Mouse (Mus musculus): Measurements from ENCODE around the gene Lamc2. TPM values are rescaled to one million over a fixed set of nuclear protein-coding genes. Genes with fewer than 3 reads are reported as not detected.

Lamc2 gene
- polyA plus RNA-seq, 1 experiment from 2014 or later, result 3.3 TPM

DNA sequence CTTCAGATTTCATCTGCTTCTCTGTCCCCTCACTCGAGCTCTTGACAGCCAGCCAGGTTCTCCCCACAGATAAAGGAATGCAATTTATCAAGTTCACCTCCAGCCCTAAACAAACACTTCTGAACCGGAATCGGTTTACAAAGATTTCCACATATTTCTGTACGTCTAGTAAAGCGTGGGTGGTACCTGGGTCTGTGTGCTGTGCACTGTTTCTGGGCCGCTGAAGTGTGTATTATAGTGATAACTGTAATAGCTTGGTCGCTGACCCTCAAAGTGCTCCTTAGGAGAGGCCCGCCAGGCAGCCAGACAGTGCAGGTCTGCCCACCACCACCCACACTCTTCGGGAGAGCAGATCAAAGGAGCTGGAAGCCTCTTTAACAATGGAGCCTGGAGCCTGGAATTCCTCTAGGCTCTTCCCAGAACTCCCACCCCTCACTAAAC lies 13.9 kb downstream of the Lamc2 start:
- Histone ChIP-seq H3K4me3 (ENCODE audit: low read depth, low read length) (no peak overlapping the region), H3K9ac (ENCODE audit: low read depth, low read length) (no peak overlapping the region), H3K36me3 (ENCODE audit: control insufficient read depth, insufficient read depth) (no peaks in the 10 kb centered on the region), H3K4me2 (replicated peaks; ENCODE audit: low read depth) (no peak overlapping the region), H3K27ac (ENCODE audit: low read depth, low read length) (no peak overlapping the region), H3K4me1 (replicated peaks; ENCODE audit: control insufficient read depth, insufficient read depth, low read length) (no peaks in the 10 kb centered on the region), H3K27me3 (replicated peaks; ENCODE audit: control insufficient read depth, insufficient read depth, low read length) (no peaks in the 10 kb centered on the region), H3K9me3 (ENCODE audit: control insufficient read depth) (no peaks in the 10 kb centered on the region)
- WGBS, result 10% methylated on average over 9 of the region's 9 CpGs
- no peak for ATAC-seq
- no peak for TF ChIP-seq CTCF (IDR thresholded peaks at IDR 0.05; ENCODE audit: low read depth)

DNA sequence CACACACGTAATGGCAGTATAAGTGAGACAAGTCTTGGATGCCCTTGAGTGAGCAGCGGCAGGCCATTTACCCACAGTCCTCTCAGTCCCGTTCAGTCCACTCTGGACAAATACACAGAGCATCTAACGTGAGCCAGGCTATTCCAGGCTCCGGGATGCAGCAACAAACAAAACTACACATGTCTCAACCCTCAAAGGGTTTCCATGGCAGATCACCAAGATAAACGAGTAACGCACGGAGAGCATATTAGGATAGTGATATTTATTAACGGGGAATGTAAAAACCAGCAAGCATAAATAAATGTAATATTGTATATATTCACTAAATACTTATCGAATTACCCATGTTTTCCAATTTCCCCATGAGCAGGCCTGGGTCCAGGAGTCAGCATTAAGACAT lies 15.2 kb downstream of the Lamc2 start:
- no peaks in the 10 kb centered on the region for H3K9me3 ChIP-seq (ENCODE audit: control insufficient read depth)
- no peak overlapping the region for H3K9ac ChIP-seq (ENCODE audit: low read depth, low read length)
- no peaks in the 10 kb centered on the region for H3K27me3 ChIP-seq (replicated peaks; ENCODE audit: control insufficient read depth, insufficient read depth, low read length)
- no peak overlapping the region for H3K4me3 ChIP-seq (ENCODE audit: low read depth, low read length)
- no peak for TF ChIP-seq CTCF (IDR thresholded peaks at IDR 0.05; ENCODE audit: low read depth)
- H3K4me2 ChIP-seq (replicated peaks; ENCODE audit: low read depth), result no peak overlapping the region
- 68% methylated on average over 10 of the region's 10 CpGs for WGBS
- no peaks in the 10 kb centered on the region for H3K4me1 ChIP-seq (replicated peaks; ENCODE audit: control insufficient read depth, insufficient read depth, low read length)
- H3K36me3 ChIP-seq (ENCODE audit: control insufficient read depth, insufficient read depth), result no peaks in the 10 kb centered on the region
- H3K27ac ChIP-seq (ENCODE audit: low read depth, low read length), result no peak overlapping the region
- ATAC-seq, result no peak

DNA sequence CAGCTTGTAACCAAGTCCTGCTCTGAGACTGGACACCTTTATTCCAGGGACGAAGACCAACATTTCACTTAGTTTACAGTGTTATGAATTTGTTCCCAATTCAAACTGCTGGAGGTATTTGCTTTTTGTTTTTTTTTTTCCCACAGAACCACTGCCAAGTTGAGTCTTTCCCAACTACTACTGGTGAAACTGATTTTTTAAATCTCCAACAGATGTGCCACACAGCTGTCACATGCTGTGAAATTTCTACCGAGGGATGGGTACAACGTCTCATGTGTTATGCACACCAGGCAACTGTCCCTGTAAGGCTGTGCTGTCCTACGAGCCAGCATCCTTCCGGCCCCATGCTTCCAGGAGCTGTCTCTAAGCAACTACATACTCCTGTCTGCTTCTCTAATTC lies 18.0 kb downstream of the Lamc2 start:
- Histone ChIP-seq H3K36me3 (ENCODE audit: control insufficient read depth, insufficient read depth) (no peaks in the 10 kb centered on the region), H3K4me3 (ENCODE audit: low read depth, low read length) (no peak overlapping the region), H3K4me2 (replicated peaks; ENCODE audit: low read depth) (no peak overlapping the region), H3K4me1 (replicated peaks; ENCODE audit: control insufficient read depth, insufficient read depth, low read length) (no peaks in the 10 kb centered on the region), H3K27ac (ENCODE audit: low read depth, low read length) (no peak overlapping the region), H3K27me3 (replicated peaks; ENCODE audit: control insufficient read depth, insufficient read depth, low read length) (no peaks in the 10 kb centered on the region), H3K9me3 (ENCODE audit: control insufficient read depth) (no peaks in the 10 kb centered on the region), H3K9ac (ENCODE audit: low read depth, low read length) (no peak overlapping the region)
- ATAC-seq, result no peak
- 81% methylated on average over 5 of the region's 5 CpGs for WGBS
- TF ChIP-seq CTCF (IDR thresholded peaks at IDR 0.05; ENCODE audit: low read depth), result no peak

DNA sequence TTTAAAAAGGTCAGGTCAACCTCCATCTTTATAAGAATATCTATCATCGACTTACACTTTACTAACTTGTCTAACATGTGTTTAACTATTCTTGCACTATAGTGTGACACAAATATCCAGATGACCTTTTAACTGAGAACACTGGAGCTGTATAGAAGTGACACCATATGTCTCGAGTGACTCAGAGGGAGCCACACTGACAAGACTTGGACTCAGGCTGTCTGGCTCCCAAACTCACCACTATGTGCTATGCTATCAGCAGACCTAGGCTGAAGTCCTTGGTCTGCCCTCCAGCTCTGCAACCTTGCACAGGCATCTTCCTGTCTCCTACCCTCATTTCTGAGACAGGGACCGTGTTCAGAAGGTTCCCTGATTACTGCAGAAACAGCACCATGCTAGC lies 22.4 kb downstream of the Lamc2 start:
- no peaks in the 10 kb centered on the region for H3K9me3 ChIP-seq (ENCODE audit: control insufficient read depth)
- 79% methylated on average over 3 of the region's 3 CpGs for WGBS
- no peak for TF ChIP-seq CTCF (IDR thresholded peaks at IDR 0.05; ENCODE audit: low read depth)
- no peak overlapping the region for H3K4me2 ChIP-seq (replicated peaks; ENCODE audit: low read depth)
- H3K27ac ChIP-seq (ENCODE audit: low read depth, low read length), result no peak overlapping the region
- H3K9ac ChIP-seq (ENCODE audit: low read depth, low read length), result no peak overlapping the region
- H3K4me3 ChIP-seq (ENCODE audit: low read depth, low read length), result no peak overlapping the region
- no peaks in the 10 kb centered on the region for H3K27me3 ChIP-seq (replicated peaks; ENCODE audit: control insufficient read depth, insufficient read depth, low read length)
- H3K36me3 ChIP-seq (ENCODE audit: control insufficient read depth, insufficient read depth), result no peaks in the 10 kb centered on the region
- no peak for ATAC-seq
- H3K4me1 ChIP-seq (replicated peaks; ENCODE audit: control insufficient read depth, insufficient read depth, low read length), result no peaks in the 10 kb centered on the region

DNA sequence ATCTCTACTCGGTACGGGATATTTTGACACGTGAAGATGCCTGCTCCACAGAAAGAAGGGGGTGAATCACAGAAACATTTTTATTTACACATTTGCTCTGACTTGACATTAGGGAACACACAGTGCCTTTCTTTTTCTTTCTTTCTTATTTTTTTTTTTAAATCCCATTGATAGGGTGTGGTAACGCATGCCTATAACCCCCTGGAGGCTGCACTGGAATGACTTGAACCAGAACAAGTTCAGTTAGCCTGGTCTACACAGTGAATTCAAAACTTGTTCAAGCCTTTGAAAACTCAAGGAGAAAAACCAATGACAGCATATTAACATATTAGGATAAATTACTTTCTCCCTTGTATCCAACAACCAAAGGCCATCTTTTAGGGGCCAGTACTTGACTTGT lies 27.1 kb downstream of the Lamc2 start:
- H3K27ac ChIP-seq (ENCODE audit: low read depth, low read length), result no peak overlapping the region
- 96% methylated on average over 4 of the region's 4 CpGs for WGBS
- ATAC-seq, result no peak
- no peaks in the 10 kb centered on the region for H3K9me3 ChIP-seq (ENCODE audit: control insufficient read depth)
- no peak overlapping the region for H3K4me3 ChIP-seq (ENCODE audit: low read depth, low read length)
- H3K9ac ChIP-seq (ENCODE audit: low read depth, low read length), result no peak overlapping the region
- H3K27me3 ChIP-seq (replicated peaks; ENCODE audit: control insufficient read depth, insufficient read depth, low read length), result no peaks in the 10 kb centered on the region
- H3K4me2 ChIP-seq (replicated peaks; ENCODE audit: low read depth), result no peak overlapping the region
- no peaks in the 10 kb centered on the region for H3K36me3 ChIP-seq (ENCODE audit: control insufficient read depth, insufficient read depth)
- no peaks in the 10 kb centered on the region for H3K4me1 ChIP-seq (replicated peaks; ENCODE audit: control insufficient read depth, insufficient read depth, low read length)
- TF ChIP-seq CTCF (IDR thresholded peaks at IDR 0.05; ENCODE audit: low read depth), result no peak

DNA sequence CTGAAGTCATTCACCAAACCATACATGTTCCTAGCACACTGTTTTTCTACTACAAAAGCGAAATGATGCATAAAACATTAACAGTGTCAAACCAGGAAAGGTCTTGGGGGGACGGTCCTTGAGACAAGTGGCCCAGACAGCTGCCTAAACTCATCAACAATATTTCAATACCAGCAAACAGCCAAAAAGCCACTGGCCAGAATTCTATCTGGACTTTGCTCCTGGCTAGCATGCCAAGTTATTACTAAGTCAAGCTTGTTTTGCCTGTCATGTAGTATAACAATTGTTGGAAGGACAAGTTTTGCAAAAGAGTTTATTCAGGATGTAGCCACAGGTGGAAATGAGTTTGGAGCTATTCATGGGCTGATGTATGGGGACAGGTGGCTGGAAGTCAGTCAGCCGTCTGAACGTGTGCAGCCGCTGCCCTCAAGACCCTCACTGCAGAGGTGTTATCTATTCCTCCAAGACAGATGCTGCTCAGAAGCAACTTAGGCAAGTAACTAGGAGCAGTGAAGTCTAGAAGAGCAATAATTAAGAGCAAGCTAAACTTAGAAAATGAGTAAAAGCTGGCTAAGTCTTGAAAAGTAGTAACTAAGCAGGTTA lies 29.1 kb downstream of the Lamc2 start:
- no peak for ATAC-seq
- no peak overlapping the region for H3K4me3 ChIP-seq (ENCODE audit: low read depth, low read length)
- 82% methylated on average over 5 of the region's 5 CpGs for WGBS
- H3K27me3 ChIP-seq (replicated peaks; ENCODE audit: control insufficient read depth, insufficient read depth, low read length), result no peaks in the 10 kb centered on the region
- no peaks in the 10 kb centered on the region for H3K9me3 ChIP-seq (ENCODE audit: control insufficient read depth)
- no peak overlapping the region for H3K27ac ChIP-seq (ENCODE audit: low read depth, low read length)
- H3K36me3 ChIP-seq (ENCODE audit: control insufficient read depth, insufficient read depth), result no peaks in the 10 kb centered on the region
- no peaks in the 10 kb centered on the region for H3K4me1 ChIP-seq (replicated peaks; ENCODE audit: control insufficient read depth, insufficient read depth, low read length)
- TF ChIP-seq CTCF (IDR thresholded peaks at IDR 0.05; ENCODE audit: low read depth), result no peak
- no peak overlapping the region for H3K4me2 ChIP-seq (replicated peaks; ENCODE audit: low read depth)
- no peak overlapping the region for H3K9ac ChIP-seq (ENCODE audit: low read depth, low read length)

DNA sequence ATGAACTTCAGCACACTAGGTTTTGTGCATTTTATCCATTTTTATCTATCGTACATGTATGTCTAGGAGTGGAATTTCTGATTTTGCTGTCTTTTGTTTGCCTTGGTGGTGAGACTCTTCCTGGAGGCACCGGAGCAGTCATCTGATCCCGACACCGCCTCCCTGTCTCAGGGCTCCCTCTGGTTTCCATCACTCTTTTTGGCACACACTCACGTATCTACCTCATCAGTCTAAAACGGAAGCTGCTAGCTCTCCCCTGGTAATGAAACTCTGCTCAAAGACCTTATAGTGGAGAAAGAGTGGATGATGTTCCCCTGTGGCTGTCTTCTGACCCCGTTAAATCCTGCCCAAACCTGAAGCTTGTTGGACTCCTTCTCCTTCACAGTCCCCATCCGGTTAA lies 30.9 kb downstream of the Lamc2 start:
- H3K9me3 ChIP-seq (ENCODE audit: control insufficient read depth), result no peaks in the 10 kb centered on the region
- no peak for ATAC-seq
- no peak overlapping the region for H3K4me2 ChIP-seq (replicated peaks; ENCODE audit: low read depth)
- H3K27ac ChIP-seq (ENCODE audit: low read depth, low read length), result no peak overlapping the region
- no peaks in the 10 kb centered on the region for H3K27me3 ChIP-seq (replicated peaks; ENCODE audit: control insufficient read depth, insufficient read depth, low read length)
- 73% methylated on average over 8 of the region's 8 CpGs for WGBS
- no peaks in the 10 kb centered on the region for H3K36me3 ChIP-seq (ENCODE audit: control insufficient read depth, insufficient read depth)
- no peak overlapping the region for H3K9ac ChIP-seq (ENCODE audit: low read depth, low read length)
- no peaks in the 10 kb centered on the region for H3K4me1 ChIP-seq (replicated peaks; ENCODE audit: control insufficient read depth, insufficient read depth, low read length)
- no peak overlapping the region for H3K4me3 ChIP-seq (ENCODE audit: low read depth, low read length)
- no peak for TF ChIP-seq CTCF (IDR thresholded peaks at IDR 0.05; ENCODE audit: low read depth)
